Mouse (Mus musculus): ENCODE measurements at regions not wholly inside any gene's neighbourhood (a gene's known extent, or its start where the extent isn't known, plus 50 kb on each side); places are given as distances from the start of the nearest gene placed in this dataset.

- Histone ChIP-seq H3K27me3 (ENCODE audit: insufficient read depth, low read length) (no peaks in the 10 kb centered on the region), H3K4me2 (no peak overlapping the region), H3K9me3 (ENCODE audit: low read depth, low read length) (no peaks in the 10 kb centered on the region), H3K27ac (ENCODE audit: low read depth) (no peak overlapping the region), H3K4me1 (ENCODE audit: insufficient read depth) (no peaks in the 10 kb centered on the region), H3K4me3 (ENCODE audit: low read depth, low read length) (no peak overlapping the region), H3K36me3 (ENCODE audit: insufficient read depth) (no peaks in the 10 kb centered on the region), H3K9ac (no peak overlapping the region)
- 57% methylated on average over 8 of the region's 8 CpGs for WGBS
- TF ChIP-seq CTCF (IDR thresholded peaks at IDR 0.05; ENCODE audit: low read depth) = no peak
- ATAC-seq (ENCODE audit: insufficient read depth) (no peak), DNase-seq (no peak)
Observed at GRCm38 (mm10) chr16:76499686-76500400, 126.2 kb upstream of the Nrip1 start.

GRCm38 (mm10) chr16:76498233-76498632 lies 124.6 kb upstream of the Nrip1 start:
- ATAC-seq (ENCODE audit: insufficient read depth) = no peak

GRCm38 (mm10) chr16:76497041-76497808 lies 123.6 kb upstream of the Nrip1 start:
- H3K4me2 ChIP-seq = no peak overlapping the region
- 64% methylated on average over 12 of the region's 12 CpGs for WGBS

More at GRCm38 (mm10) chr16:76498233-76498632, 124.6 kb upstream of the Nrip1 start:
- H3K36me3 ChIP-seq (ENCODE audit: insufficient read depth) = no peaks in the 10 kb centered on the region
- DNase-seq = no peak
- no peaks in the 10 kb centered on the region for H3K9me3 ChIP-seq (ENCODE audit: low read depth, low read length)
- no peak overlapping the region for H3K4me2 ChIP-seq
- no peak overlapping the region for H3K9ac ChIP-seq
- no peak for TF ChIP-seq CTCF (IDR thresholded peaks at IDR 0.05; ENCODE audit: low read depth)
- H3K4me3 ChIP-seq (ENCODE audit: low read depth, low read length) = no peak overlapping the region
- no peak overlapping the region for H3K27ac ChIP-seq (ENCODE audit: low read depth)
- no peaks in the 10 kb centered on the region for H3K27me3 ChIP-seq (ENCODE audit: insufficient read depth, low read length)
- no peaks in the 10 kb centered on the region for H3K4me1 ChIP-seq (ENCODE audit: insufficient read depth)
- WGBS = 51% methylated on average over 2 of the region's 2 CpGs

GRCm38 (mm10) chr16:76483419-76483818 lies 109.8 kb upstream of the Nrip1 start:
- H3K9ac ChIP-seq = no peak overlapping the region
- no peak overlapping the region for H3K27ac ChIP-seq (ENCODE audit: low read depth)
- 86% methylated on average over 5 of the region's 5 CpGs for WGBS
- no peak overlapping the region for H3K4me2 ChIP-seq
- H3K9me3 ChIP-seq (ENCODE audit: low read depth, low read length) = no peaks in the 10 kb centered on the region
- H3K36me3 ChIP-seq (ENCODE audit: insufficient read depth) = no peaks in the 10 kb centered on the region
- no peaks in the 10 kb centered on the region for H3K27me3 ChIP-seq (ENCODE audit: insufficient read depth, low read length)
- TF ChIP-seq CTCF (IDR thresholded peaks at IDR 0.05; ENCODE audit: low read depth) = no peak
- H3K4me3 ChIP-seq (ENCODE audit: low read depth, low read length) = no peak overlapping the region
- no peaks in the 10 kb centered on the region for H3K4me1 ChIP-seq (ENCODE audit: insufficient read depth)
- no peak for DNase-seq
- no peak for ATAC-seq (ENCODE audit: insufficient read depth)

More at GRCm38 (mm10) chr16:76497041-76497808, 123.6 kb upstream of the Nrip1 start:
- no peaks in the 10 kb centered on the region for H3K9me3 ChIP-seq (ENCODE audit: low read depth, low read length)
- H3K4me3 ChIP-seq (ENCODE audit: low read depth, low read length) = no peak overlapping the region
- DNase-seq (no peak), ATAC-seq (ENCODE audit: insufficient read depth) (no peak)
- no peaks in the 10 kb centered on the region for H3K36me3 ChIP-seq (ENCODE audit: insufficient read depth)
- no peak overlapping the region for H3K9ac ChIP-seq
- TF ChIP-seq CTCF (IDR thresholded peaks at IDR 0.05; ENCODE audit: low read depth) = no peak
- H3K27me3 ChIP-seq (ENCODE audit: insufficient read depth, low read length) = no peaks in the 10 kb centered on the region
- no peaks in the 10 kb centered on the region for H3K4me1 ChIP-seq (ENCODE audit: insufficient read depth)
- H3K27ac ChIP-seq (ENCODE audit: low read depth) = no peak overlapping the region

- Histone ChIP-seq H3K4me1 (ENCODE audit: insufficient read depth) (no peaks in the 10 kb centered on the region), H3K9ac (no peak overlapping the region), H3K4me3 (ENCODE audit: low read depth, low read length) (no peak overlapping the region), H3K36me3 (ENCODE audit: insufficient read depth) (no peaks in the 10 kb centered on the region), H3K27ac (ENCODE audit: low read depth) (no peak overlapping the region), H3K4me2 (no peak overlapping the region), H3K9me3 (ENCODE audit: low read depth, low read length) (no peaks in the 10 kb centered on the region), H3K27me3 (ENCODE audit: insufficient read depth, low read length) (no peaks in the 10 kb centered on the region)
- no peak for ATAC-seq (ENCODE audit: insufficient read depth)
- no peak for TF ChIP-seq CTCF (IDR thresholded peaks at IDR 0.05; ENCODE audit: low read depth)
- 62% methylated on average over 4 of the region's 4 CpGs for WGBS
- no peak for DNase-seq
Observed at GRCm38 (mm10) chr16:76481966-76482365, 108.3 kb upstream of the Nrip1 start.

- WGBS = 37% methylated on average over 8 of the region's 8 CpGs
- TF ChIP-seq CTCF (IDR thresholded peaks at IDR 0.05; ENCODE audit: low read depth) = no peak
- H3K4me1 ChIP-seq (ENCODE audit: insufficient read depth) = no peaks in the 10 kb centered on the region
- no peak overlapping the region for H3K9ac ChIP-seq
- no peak overlapping the region for H3K4me3 ChIP-seq (ENCODE audit: low read depth, low read length)
- H3K27ac ChIP-seq (ENCODE audit: low read depth) = no peak overlapping the region
- no peaks in the 10 kb centered on the region for H3K36me3 ChIP-seq (ENCODE audit: insufficient read depth)
- no peak for ATAC-seq (ENCODE audit: insufficient read depth)
- no peaks in the 10 kb centered on the region for H3K27me3 ChIP-seq (ENCODE audit: insufficient read depth, low read length)
- no peaks in the 10 kb centered on the region for H3K9me3 ChIP-seq (ENCODE audit: low read depth, low read length)
- H3K4me2 ChIP-seq = no peak overlapping the region
- DNase-seq = no peak
Observed at GRCm38 (mm10) chr16:76477474-76477873, 103.8 kb upstream of the Nrip1 start.

GRCm38 (mm10) chr16:76474481-76474880 lies 100.9 kb upstream of the Nrip1 start:
- H3K4me3 ChIP-seq (ENCODE audit: low read depth, low read length) = no peak overlapping the region
- no peaks in the 10 kb centered on the region for H3K9me3 ChIP-seq (ENCODE audit: low read depth, low read length)
- no peaks in the 10 kb centered on the region for H3K4me1 ChIP-seq (ENCODE audit: insufficient read depth)
- H3K36me3 ChIP-seq (ENCODE audit: insufficient read depth) = no peaks in the 10 kb centered on the region
- no peak overlapping the region for H3K9ac ChIP-seq
- no peak overlapping the region for H3K27ac ChIP-seq (ENCODE audit: low read depth)
- no peak for TF ChIP-seq CTCF (IDR thresholded peaks at IDR 0.05; ENCODE audit: low read depth)
- 81% methylated on average over 6 of the region's 6 CpGs for WGBS
- no peak overlapping the region for H3K4me2 ChIP-seq
- ATAC-seq (ENCODE audit: insufficient read depth) = no peak
- no peaks in the 10 kb centered on the region for H3K27me3 ChIP-seq (ENCODE audit: insufficient read depth, low read length)
- DNase-seq = no peak

Data from lung, embryonic 14.5 days (tissue).